Mouse (Mus musculus) testis, postnatal 10 days (tissue): ENCODE results near the gene Gal3st2.
"Not testable (repeated sequence)": the region's sequence is repeated elsewhere in the genome, so short reads cannot be mapped to it uniquely, and the experiment has no call there.

Experiments
- DNase-seq: peaks from one replicate; pipeline ENCODE4 v3.0.0; 2021; ENCODE audit warnings: low spot score

Gene Gal3st2

GRCm38 (mm10) chr1:93871594-93872105, 10.5 kb downstream of the Gal3st2 start:
- DNase-seq = not testable (repeated sequence)

GRCm38 (mm10) chr1:93874405-93874804, 13.3 kb downstream of the Gal3st2 start:
- not testable (repeated sequence) for DNase-seq

GRCm38 (mm10) chr1:93881778-93882177, 20.7 kb downstream of the Gal3st2 start:
- not testable (repeated sequence) for DNase-seq

- peak; percentile 64 for DNase-seq
Measured at GRCm38 (mm10) chr1:93890936-93891335, 29.8 kb downstream of the Gal3st2 start.

DNA sequence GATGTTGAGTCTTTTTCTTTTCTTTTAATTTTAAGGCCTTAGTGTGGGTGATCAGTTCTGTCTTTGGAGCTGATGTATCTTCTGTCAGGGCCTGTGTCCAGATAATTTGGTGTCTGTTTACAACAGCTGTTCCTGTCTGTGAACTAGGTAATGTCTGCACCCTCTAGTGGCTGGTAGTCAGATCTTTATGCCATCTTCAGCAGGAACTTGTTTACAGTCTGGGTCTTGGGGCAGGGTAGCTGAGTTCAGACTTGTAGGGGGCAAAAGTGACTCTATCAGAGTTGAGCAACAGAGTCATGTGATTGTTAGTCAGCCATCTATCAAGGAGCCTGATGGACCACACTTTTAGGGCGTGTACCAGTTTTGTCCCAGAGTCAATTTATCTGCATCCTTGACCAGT, 36.3 kb downstream of the Gal3st2 start:
- not testable (repeated sequence) for DNase-seq

GRCm38 (mm10) chr1:93901291-93901690, 40.2 kb downstream of the Gal3st2 start:
- not testable (repeated sequence) for DNase-seq

DNA sequence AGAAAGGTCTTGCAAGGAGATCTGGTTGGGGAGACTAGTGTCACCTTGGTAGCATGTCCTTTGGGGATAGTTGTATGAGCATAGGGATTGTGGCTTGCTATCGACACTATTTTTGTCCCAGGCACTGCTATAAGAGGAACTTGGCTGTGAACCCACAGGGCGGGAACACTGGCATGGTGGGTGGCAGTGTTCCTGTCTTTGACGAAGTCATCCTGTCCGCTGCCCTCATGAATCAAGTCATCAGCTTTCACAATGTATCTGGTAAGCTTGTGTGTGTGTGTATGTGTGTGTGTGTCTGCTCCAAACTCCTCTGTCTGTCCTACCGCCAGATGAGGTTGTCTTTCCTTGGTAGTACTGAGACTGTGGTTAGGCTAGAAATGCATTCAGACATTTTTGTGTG, 45.6 kb downstream of the Gal3st2 start:
- not testable (repeated sequence) for DNase-seq

GRCm38 (mm10) chr1:93908977-93909586, 48.0 kb downstream of the Gal3st2 start:
- not testable (repeated sequence) for DNase-seq

DNA sequence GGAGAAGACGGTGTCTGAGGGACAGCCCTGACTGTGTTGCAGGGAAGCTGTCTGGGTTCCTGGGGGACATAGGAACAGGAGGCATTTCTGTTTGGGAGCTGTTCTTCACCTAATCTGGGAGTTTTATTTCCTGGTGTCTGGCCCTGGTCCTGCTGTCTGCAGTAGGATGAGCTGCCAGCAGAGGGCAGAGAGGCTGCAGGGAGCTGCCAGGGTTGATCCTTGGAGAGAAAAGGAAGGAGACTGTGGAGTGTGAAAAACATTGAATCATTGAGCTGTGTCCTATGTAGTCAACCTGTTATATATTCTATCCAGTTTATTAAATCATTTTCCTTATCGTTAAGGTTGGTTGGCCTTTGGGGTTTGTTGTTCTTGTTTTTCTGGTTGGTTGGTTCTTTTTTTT, 50.8 kb downstream of the Gal3st2 start:
- DNase-seq = not testable (repeated sequence)

DNA sequence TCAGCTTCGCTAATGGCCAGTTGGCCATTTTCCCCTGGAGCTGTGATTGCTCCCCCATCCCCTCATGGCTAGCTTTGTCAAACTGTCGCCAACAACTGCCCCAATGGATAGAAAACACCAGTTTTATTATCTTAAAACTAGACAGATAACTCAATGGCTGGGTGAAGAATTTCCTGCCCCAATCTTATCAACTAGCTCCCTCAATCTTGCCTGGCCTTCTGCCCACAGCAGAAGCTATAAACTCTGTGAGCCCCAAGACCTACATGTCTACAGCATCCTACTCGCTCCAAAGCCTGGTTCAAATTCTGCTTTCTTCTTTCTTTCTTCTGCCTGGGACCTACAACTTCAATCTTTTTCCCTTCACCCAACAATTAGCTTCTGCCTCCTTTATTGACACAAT, 56.1 kb downstream of the Gal3st2 start:
- not testable (repeated sequence) for DNase-seq

- DNase-seq = not testable (repeated sequence)
Measured at GRCm38 (mm10) chr1:93918011-93918410, 56.9 kb downstream of the Gal3st2 start, which contains the start of gene Gal3st2b. Gene Gal3st2b, plus strand, starts transcription at chr1:93918311.

- DNase-seq = not testable (repeated sequence)
Measured at GRCm38 (mm10) chr1:93918775-93919174, 57.7 kb downstream of the Gal3st2 start.

DNA sequence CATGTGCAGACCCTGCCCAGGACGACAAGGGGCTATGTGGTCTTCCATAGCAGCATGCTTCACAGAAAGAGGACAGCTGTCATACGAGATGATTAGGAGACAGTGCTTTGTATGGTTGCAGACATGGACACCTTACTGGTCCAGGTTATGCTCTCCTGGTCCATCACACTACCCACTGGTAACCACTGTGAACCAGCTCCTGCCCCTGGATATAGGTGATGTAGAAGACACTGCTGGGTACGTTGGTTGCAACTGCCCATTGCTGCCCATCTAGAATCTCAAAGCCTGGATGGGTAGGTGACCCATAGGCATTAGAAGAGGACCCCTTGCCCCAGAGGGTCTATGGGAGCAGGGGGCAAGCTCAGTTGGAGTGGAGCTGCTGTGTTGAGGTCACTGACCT, 58.2 kb downstream of the Gal3st2 start:
- DNase-seq = not testable (repeated sequence)

DNA sequence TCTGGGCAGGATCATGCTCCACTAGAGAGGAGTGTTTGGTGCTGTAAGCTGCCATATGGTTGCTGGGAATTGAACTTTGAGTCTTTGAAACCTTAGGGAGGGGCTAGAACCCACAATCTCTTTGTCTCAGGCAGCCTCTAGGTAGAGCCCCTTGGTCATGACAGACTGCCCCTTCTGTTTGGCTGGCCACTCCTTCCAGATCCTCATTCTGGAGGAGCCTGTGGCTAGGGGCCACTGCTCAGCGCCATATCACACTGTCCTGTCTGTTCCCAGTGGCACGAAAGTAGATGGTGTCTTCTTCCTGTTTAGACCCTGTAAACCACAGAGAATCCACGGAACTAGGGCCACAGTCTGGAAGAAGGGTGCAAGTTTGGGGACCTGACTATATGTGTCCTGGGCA, 61.5 kb downstream of the Gal3st2 start:
- not testable (repeated sequence) for DNase-seq

- not testable (repeated sequence) for DNase-seq
Measured at GRCm38 (mm10) chr1:93923098-93923497, 62.0 kb downstream of the Gal3st2 start.
